Mouse (Mus musculus): ENCODE data around the gene Hsd17b12.

DNA sequence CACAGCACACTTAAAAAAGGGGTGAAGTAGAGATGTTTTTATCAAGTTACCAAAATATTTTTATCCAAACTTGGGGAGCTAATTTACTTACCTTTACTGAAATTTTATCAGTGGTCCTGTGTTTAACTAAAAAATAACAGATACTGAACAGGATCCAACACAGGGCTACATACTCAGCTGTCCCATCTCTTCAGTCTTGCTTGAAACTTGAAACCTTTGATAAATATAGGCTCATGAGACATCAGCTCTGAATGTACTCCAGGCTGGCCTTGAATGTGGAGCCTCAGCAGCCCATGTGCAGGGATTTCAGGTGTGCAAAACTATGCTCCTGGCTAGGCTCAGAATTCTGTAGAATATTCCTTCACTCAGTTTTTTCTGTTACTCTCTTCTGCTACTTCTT lies 127.2 kb downstream of the Hsd17b12 start:
- no peak for TF ChIP-seq EP300 (optimal IDR thresholded peaks at IDR 0.05)
- no peak for TF ChIP-seq CTCF (IDR thresholded peaks at IDR 0.05; ENCODE audit: low read depth)
